8 mouse cellular contexts compared by ENCODE assay signal in genomic region chr1:189228222-189229084, GRCm38 (mm10).
DNase-seq lines count a peak whose midpoint lies in the region; ATAC-seq and TF ChIP-seq lines count a peak whose summit lies in the region.

No protein-coding gene starts in this region.

- peak; percentile 10 for DNase-seq in heart, adult 9 months (ENCODE audit: low spot score in 2 of 2)
- DNase-seq in heart, adult 8-10 months (ENCODE audit: low spot score): no peak
- DNase-seq in frontal cortex, postnatal 14 days (ENCODE audit: low spot score in 2 of 2): peak; percentile 28 to 53
- DNase-seq in layer of hippocampus, adult 8-10 months (ENCODE audit: low spot score in 2 of 2): peak; percentile 24 to 38
- no peak for DNase-seq in stomach, postnatal 0 days (ENCODE audit: low spot score)
- DNase-seq in liver: no peak

- peaks cover 9% of the 10 kb centered on the region for H3K4me1 ChIP-seq in olfactory bulb, adult 2 months (ENCODE audit: control insufficient read depth, insufficient read depth, low read length)
- H3K4me1 ChIP-seq in stomach, postnatal 0 days (replicated peaks; ENCODE audit: control insufficient read depth, insufficient read depth): no peaks in the 10 kb centered on the region
- 0 out of 2 replicates have a peak, but pooled peaks cover 4% of the 10 kb centered on the region for H3K4me1 ChIP-seq in forebrain, embryonic 16.5 days (replicated peaks; ENCODE audit: control insufficient read depth, insufficient read depth, low read length)

- 36% methylated on average over 19 of the region's 19 CpGs for WGBS in olfactory bulb, adult 2 months
- 67% methylated on average over 19 of the region's 19 CpGs for WGBS in stomach, postnatal 0 days
- 76% methylated on average over 19 of the region's 19 CpGs for WGBS in forebrain, embryonic 16.5 days

- H3K27ac ChIP-seq in olfactory bulb, adult 2 months (ENCODE audit: insufficient read depth, low read depth, low read length): peak overlapping the region; percentile 42; the same call in 1 of the 2 replicates
- no peak overlapping the region for H3K27ac ChIP-seq in stomach, postnatal 0 days (replicated peaks)
- H3K27ac ChIP-seq in forebrain, embryonic 16.5 days (ENCODE audit: low read length): no peak overlapping the region

- TF ChIP-seq CTCF in olfactory bulb, adult 2 months (IDR thresholded peaks at IDR 0.05; ENCODE audit: insufficient read depth, low read depth, low read length): no peak
- TF ChIP-seq CTCF in stomach, postnatal 0 days (IDR thresholded peaks at IDR 0.05; ENCODE audit: low read depth): no peak

- no peak for ATAC-seq in stomach, postnatal 0 days (ENCODE audit: low FRiP score, low TSS enrichment)
- ATAC-seq in forebrain, embryonic 16.5 days: no peak

- H3K4me2 ChIP-seq in stomach, postnatal 0 days (replicated peaks; ENCODE audit: low read depth): no peak overlapping the region
- no peak overlapping the region for H3K4me2 ChIP-seq in forebrain, embryonic 16.5 days (ENCODE audit: low read length)

- H3K9ac ChIP-seq in stomach, postnatal 0 days (ENCODE audit: low read length): no peak overlapping the region
- H3K9ac ChIP-seq in forebrain, embryonic 16.5 days (replicated peaks; ENCODE audit: low read depth, low read length): no peak overlapping the region

- no peaks in the 10 kb centered on the region for H3K36me3 ChIP-seq in stomach, postnatal 0 days (ENCODE audit: control insufficient read depth, insufficient read depth, low read length)
- no peaks in the 10 kb centered on the region for H3K36me3 ChIP-seq in forebrain, embryonic 16.5 days (ENCODE audit: control insufficient read depth, insufficient read depth)

- no peak for TF ChIP-seq POLR2A in olfactory bulb, adult 2 months (IDR thresholded peaks at IDR 0.05; ENCODE audit: insufficient read depth, low read depth, low read length)

- H3K4me3 ChIP-seq in olfactory bulb, adult 2 months (ENCODE audit: insufficient read depth, low read depth, low read length): no peak overlapping the region
- no peak overlapping the region for H3K4me3 ChIP-seq in stomach, postnatal 0 days (ENCODE audit: low read depth, low read length)
- no peak overlapping the region for H3K4me3 ChIP-seq in forebrain, embryonic 16.5 days (replicated peaks; ENCODE audit: low read length)

- H3K9me3 ChIP-seq in stomach, postnatal 0 days (ENCODE audit: control insufficient read depth, low read length): no peaks in the 10 kb centered on the region
- no peaks in the 10 kb centered on the region for H3K9me3 ChIP-seq in forebrain, embryonic 16.5 days (ENCODE audit: control insufficient read depth, low read length)

- no peaks in the 10 kb centered on the region for H3K27me3 ChIP-seq in stomach, postnatal 0 days (ENCODE audit: control insufficient read depth, insufficient read depth, low read length)
- no peaks in the 10 kb centered on the region for H3K27me3 ChIP-seq in forebrain, embryonic 16.5 days (replicated peaks; ENCODE audit: control insufficient read depth, insufficient read depth, low read length)

- no peak for TF ChIP-seq EP300 in stomach, postnatal 0 days (optimal IDR thresholded peaks at IDR 0.05)

Comparison
In these comparisons a context has a peak if more than half of its experiments do, and no peak if none do; other contexts are left out.
1. DNase-seq: peak in heart, adult 9 months (2 of 2), frontal cortex, postnatal 14 days (2 of 2) and layer of hippocampus, adult 8-10 months (2 of 2); none in heart, adult 8-10 months (single experiment), stomach, postnatal 0 days (single experiment) and liver (single experiment).